Mouse (Mus musculus) monocyte, adult 5-6 weeks (primary cell): Measurements from ENCODE around the gene AY358078. TPM values are rescaled to one million over a fixed set of nuclear protein-coding genes. Genes with fewer than 3 reads are reported as not detected.
"Not testable (repeated sequence)": the region's sequence is repeated elsewhere in the genome, so short reads cannot be mapped to it uniquely, and the experiment has no call there.

Experiments used
- ATAC-seq: fragments of 153-309, 156-312 bp; replicated peaks from 2 replicates; pipeline ENCODE4 v1.8.0; 2017; ENCODE audit warnings: mild to moderate bottlenecking; ENCODE audit not compliant: low TSS enrichment, insufficient number of reproducible peaks, severe bottlenecking, poor library complexity, low FRiP score
- total RNA-seq: library from RNA; stranded (forward); fragments of 200-1000, 200-491, 200-594 nt; gene quantifications from 3 replicates; pipeline ENCODE4 v1.2.3, GENCODE M21; 2017

Gene AY358078
- total RNA-seq = not detected in 3 replicates

DNA sequence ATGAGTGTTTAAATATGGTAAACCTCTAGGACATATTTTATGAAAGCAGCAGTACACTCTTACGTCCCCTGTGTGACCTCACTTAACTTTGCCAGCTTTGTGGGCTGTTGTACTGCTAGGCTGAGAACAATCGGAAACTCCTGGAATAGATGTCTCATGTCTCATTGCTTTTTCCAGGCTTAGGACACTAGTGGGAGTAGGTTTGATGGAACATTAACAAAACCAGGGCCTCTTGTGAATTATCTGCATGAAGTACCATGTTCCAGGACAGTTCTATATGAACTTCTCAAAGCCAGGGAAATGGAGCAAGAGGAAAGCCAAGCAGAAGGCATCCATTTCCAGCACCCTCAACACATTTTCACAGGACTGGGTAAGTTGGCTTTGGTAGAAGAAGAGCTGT is at the start of gene AY358078:
AY358078 (plus strand) TSS at position 301 of the 400 bp plus-strand sequence.
- ATAC-seq = no peak

GRCm38 (mm10) chr14:51755944-51756343 is 43.9 kb upstream of the AY358078 start:
- ATAC-seq = no peak

DNA sequence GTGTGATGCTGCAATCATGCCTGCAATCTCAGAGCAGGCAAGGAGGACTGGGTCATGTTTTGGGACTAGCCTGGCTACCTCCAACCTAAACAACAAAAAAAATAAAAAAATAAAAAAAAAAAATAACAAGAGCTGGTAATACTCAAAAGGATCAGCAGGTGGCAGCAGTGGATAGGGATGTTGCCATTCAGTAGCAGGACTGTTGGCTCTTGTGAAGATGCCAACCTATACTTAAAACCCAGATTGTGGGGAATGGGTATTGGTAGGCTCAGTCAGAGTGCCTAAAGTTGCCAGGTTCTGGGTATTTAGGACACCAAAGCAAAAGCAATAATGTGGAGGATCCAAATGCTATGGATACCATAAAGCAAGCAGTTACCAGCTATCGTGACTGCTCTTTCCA is 28.5 kb upstream of the AY358078 start:
- 0 out of 2 replicates have a peak, but pooled peaks have one; percentile 63 for ATAC-seq

- ATAC-seq = no peak
These were observed 26.4 kb upstream of the AY358078 start, which contains the start of gene Ang4 for GRCm38 (mm10) chr14:51773490-51773889. TSS of gene Ang4 (minus strand) at chr14:51773590.

DNA sequence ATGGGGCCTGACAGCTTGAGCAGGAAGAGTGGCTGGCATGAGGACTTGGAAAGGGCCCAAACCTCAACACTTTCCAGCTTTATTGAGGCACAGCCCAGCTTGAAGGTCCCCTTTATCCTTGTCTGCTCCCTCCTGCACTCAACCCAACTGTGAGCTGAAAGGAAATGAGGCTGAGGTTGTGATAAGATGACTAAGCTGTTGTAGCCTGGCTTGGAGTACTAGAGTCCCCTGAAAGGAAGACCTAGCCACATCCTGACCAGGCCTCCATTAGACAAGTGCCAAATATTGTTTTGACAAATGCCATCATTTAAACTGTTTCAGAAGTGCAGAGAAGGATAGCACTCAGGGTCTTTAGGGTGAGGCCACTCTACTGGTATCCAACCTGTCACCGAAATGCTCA is 22.1 kb upstream of the AY358078 start:
- ATAC-seq = no peak

DNA sequence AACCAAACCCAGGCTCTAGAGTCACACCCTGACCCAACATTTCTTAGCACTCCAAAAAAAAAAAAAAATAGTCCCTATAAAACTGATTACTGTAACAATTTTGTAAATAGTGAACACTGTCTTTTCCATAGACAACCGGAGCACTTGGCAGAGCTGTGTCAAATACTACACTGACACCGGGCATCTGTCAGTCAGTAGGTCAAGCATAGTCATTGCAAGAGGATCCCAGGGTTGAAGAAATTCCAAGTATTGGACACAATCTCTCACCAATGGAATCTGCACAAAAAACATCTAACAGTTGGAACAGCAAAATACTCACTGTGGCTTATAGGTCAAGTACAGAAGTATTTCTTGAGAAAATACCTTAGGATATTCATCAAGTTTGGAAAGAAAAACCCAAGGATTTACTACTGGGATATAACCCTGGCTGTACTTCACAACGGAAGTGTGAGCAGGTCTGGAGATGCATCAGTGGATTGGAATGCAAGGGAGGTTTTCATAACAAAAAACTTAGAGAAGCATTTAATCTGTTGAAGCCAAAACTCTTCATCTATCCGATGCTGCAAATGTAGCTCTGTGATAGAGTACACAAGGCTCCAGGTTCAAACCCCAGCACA is 20.9 kb upstream of the AY358078 start:
- ATAC-seq = no peak

DNA sequence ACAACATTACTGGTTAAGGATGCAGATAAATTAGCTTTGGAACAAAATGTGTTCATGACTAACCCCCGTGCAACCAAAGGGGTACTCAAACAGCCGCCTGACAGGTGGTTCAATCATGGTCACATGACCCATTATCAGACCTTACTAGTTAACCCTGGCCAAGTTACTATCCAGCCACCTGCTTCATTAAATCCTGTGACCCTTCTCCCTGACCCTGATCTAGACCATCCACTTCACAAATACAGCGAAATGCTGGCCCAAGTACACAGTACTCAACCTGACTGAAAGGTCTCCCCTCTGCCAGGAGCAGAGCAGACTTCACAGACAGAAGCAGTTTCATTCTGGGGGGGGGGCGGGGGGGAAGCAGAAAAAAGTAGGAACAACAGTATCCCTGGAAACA is 13.5 kb upstream of the AY358078 start:
- ATAC-seq = no peak

- ATAC-seq = no peak
These were observed 12.8 kb upstream of the AY358078 start for GRCm38 (mm10) chr14:51787061-51787460.

DNA sequence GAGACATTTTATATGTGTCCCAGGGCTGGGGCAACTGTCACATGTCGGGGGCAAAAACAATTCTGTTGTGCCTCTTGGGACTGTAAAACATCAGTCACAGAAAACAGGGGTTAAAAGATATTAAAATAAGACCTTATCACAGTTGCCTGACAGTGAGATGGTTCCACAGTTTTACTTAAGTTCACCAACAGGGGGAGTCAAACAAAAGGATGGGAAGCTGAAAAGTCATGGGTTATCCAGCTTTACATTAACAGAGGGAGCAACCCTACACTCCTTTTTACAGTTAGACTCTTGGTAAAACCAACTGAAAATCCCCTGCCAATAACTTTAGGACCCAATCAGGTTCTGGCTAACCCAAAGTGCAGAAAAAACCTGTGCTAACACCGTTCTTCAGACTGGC is 10.7 kb upstream of the AY358078 start:
- ATAC-seq = no peak

DNA sequence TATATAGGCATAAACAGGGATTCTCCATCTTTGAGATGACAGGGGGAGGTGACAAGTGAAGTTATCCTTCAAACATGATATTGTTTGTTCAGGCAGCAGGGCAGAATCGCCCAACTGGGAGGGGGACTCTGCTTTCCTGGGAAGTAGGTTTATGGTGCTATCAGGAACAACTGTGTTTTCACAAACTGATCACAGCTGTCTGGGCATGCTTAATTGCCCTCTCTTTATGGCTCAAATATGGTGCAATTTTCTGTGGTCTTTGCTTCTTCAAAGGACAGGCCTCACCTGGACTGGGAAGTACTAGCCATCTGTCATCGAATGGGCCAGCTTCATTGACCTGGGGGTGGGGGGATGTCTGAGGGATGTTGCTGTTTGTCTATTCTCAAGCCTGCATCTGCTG is 5.7 kb upstream of the AY358078 start:
- ATAC-seq = no peak

DNA sequence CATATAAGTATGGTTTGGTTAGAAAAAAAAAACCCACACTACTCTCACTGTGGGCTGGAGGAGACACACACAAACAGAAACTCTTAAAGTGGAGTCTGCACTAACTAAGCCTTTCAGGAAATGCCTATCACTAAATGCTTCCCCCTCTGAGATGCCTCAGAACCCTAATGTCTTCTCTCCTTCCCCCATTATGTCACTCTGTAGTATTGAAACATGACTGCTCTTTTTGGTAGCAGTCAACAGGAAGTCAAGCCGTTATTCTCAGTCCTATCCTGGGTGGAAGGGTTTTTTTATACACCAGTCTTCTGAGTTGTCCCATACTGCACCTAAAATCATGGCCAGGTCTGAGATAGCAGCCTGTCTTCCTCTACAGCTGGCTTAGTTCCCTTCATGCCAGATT is 26.8 kb downstream of the AY358078 start:
- ATAC-seq = no peak

DNA sequence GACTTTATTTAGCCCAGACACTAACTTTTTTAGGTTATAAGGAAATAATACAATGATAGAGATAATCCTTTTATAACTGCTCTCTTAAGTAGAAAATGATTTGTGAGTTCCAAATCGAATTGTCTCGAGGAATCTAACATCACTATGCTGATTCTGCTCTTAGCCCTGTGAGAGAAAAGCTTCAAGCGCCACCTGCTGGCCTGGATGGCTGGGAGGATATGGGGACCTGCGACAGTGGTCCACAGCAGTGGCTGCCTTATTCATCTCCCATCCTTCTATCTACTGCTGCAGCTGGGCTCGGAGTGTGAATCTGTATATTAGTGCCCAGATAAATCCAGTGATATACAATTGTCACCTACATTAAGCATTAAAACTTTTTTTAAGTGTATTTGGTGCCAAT is 28.0 kb downstream of the AY358078 start:
- not testable (repeated sequence) for ATAC-seq

GRCm38 (mm10) chr14:51829188-51829587 is 29.3 kb downstream of the AY358078 start:
- no peak for ATAC-seq

- ATAC-seq = not testable (repeated sequence)
These were observed 38.6 kb downstream of the AY358078 start for GRCm38 (mm10) chr14:51838480-51838879.

DNA sequence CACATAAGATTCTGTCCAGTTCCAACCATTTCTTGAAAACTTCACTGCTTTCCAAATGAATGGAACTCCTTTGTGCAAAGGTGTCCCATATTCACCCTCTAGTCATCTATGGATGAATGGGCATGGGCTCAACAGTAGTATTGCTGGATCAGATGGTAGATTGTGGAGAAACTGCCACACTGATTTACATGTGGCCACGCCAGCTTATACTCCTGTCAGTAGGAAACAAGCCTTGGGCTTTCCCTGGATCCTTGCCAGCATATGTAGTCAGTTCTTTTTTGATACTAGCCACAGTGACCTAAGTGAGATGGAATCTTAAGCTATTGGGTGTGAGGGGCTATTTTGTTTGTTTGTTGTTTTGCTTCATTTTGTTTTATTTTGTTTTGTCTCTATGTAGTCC is 42.4 kb downstream of the AY358078 start:
- ATAC-seq = no peak

GRCm38 (mm10) chr14:51842781-51843180 is 42.9 kb downstream of the AY358078 start:
- no peak for ATAC-seq

- no peak for ATAC-seq
These were observed 44.0 kb downstream of the AY358078 start for GRCm38 (mm10) chr14:51843882-51844281.

DNA sequence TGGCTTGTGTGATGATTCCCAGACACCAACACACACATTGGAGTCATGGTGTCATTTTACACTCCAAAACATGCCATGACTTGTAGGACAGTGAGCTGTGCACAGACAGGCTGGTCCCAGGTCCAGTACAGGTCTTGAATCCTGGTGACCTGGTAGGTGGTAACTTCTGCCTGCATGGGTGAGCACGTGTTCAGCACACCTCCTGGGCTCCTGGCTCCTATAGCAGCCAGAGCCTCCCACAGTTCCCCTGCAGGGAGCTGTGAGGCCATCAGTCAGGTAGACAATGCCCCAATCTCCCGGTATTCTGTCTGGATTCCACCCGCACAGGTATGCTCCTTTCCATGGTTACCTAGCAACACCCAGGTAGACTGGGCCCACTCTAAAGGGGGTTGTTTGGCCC is 46.7 kb downstream of the AY358078 start:
- no peak for ATAC-seq

GRCm38 (mm10) chr14:51851006-51851405 is 51.2 kb downstream of the AY358078 start:
- ATAC-seq = not testable (repeated sequence)

GRCm38 (mm10) chr14:51853399-51853798 is 53.6 kb downstream of the AY358078 start, which contains the start of gene Ear6:
TSS of gene Ear6 (plus strand) at chr14:51853699.
- no peak for ATAC-seq

DNA sequence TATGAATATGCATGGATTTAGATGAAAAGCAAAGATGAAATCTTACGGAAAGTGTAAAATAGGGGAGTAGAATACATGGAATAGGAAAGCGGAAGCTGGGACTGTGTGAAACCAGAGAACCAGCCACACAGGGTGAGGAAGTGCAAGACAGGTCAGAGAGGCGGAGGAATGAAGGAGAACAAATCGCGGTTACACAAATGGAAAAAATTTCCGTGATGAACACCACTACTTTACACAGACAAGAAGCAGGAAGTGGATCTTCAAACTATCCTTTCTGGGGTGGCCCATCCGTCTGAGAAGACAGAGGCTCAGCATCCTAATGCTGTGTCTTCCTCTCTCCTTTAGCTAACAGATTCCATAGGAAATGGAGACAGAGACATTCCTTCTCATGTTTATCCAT is 55.4 kb downstream of the AY358078 start:
- not testable (repeated sequence) for ATAC-seq
